Mouse (Mus musculus) ES-E14 (cell line): ENCODE results near the gene Ahdc1. TPM values are rescaled to one million over a fixed set of nuclear protein-coding genes. Genes with fewer than 3 reads are reported as not detected.

Experiments used
- DNase-seq: peaks from one replicate; pipeline ENCODE4 v3.0.0-alpha.2; 2013; ENCODE audit warnings: low read depth, low spot score
- H3K27ac ChIP-seq: 2 replicates; pipeline ENCODE4 v1.5.1; 2012; ENCODE audit warnings: low read depth, mild to moderate bottlenecking, low read length, moderate library complexity, mixed read lengths; ENCODE audit not compliant: poor library complexity, insufficient read depth, severe bottlenecking
- H3K36me3 ChIP-seq: 2 replicates; pipeline ENCODE4 v1.6.1; 2012; ENCODE audit warnings: mild to moderate bottlenecking, low read length, moderate library complexity, mixed read lengths; ENCODE audit not compliant: control insufficient read depth, poor library complexity, insufficient read depth, severe bottlenecking
- H3K4me1 ChIP-seq, 2 experiments: fragments of 150-350 bp in 1 of 2; sonication (generic) in 1 of 2; 2 replicates each; pipeline ENCODE4 v1.6.1; 2012; ENCODE audit warnings: low read length in 2 of 2, mild to moderate bottlenecking in 1 of 2, mixed read lengths in 1 of 2; ENCODE audit not compliant: control insufficient read depth in 2 of 2, insufficient read depth in 2 of 2, poor library complexity in 1 of 2
- H3K4me3 ChIP-seq, 2 experiments: fragments of 150-350 bp in 1 of 2; sonication (generic) in 1 of 2; 2 replicates each; pipeline ENCODE4 v1.5.1; 2012; ENCODE audit warnings: low read length in 2 of 2, low read depth in 1 of 2, mild to moderate bottlenecking in 1 of 2, mixed read lengths in 1 of 2; ENCODE audit not compliant: insufficient read depth in 1 of 2, poor library complexity in 1 of 2, severe bottlenecking in 1 of 2
- H3K9ac ChIP-seq: 2 replicates; pipeline ENCODE4 v1.6.1; 2012; ENCODE audit warnings: low read depth, mild to moderate bottlenecking, low read length, mixed read lengths; ENCODE audit not compliant: poor library complexity, insufficient read depth, severe bottlenecking
- H3K9me3 ChIP-seq: fragments of 150-350 bp; sonication (generic); 2 replicates; pipeline ENCODE4 v1.6.1; 2012; ENCODE audit warnings: low read depth, mild to moderate bottlenecking, low read length; ENCODE audit not compliant: control insufficient read depth, insufficient read depth
- CHD2 ChIP-seq: IDR thresholded peaks from 2 replicates; pipeline ENCODE4 v1.6.1; 2014; ENCODE audit warnings: mild to moderate bottlenecking, low read depth, low read length, inconsistent platforms
- HCFC1 ChIP-seq: IDR thresholded peaks from 2 replicates; pipeline ENCODE4 v1.6.1; 2012; ENCODE audit warnings: low read length, inconsistent platforms, borderline replicate concordance; ENCODE audit not compliant: insufficient read depth
- MAFK ChIP-seq: IDR thresholded peaks from 2 replicates; pipeline ENCODE4 v1.6.1; 2014; ENCODE audit warnings: mild to moderate bottlenecking, low read depth, low read length, inconsistent platforms; ENCODE audit not compliant: insufficient read depth
- ZC3H11A ChIP-seq: IDR thresholded peaks from 2 replicates; pipeline ENCODE4 v1.6.1; 2012; ENCODE audit warnings: low read depth, mild to moderate bottlenecking, inconsistent platforms, low read length, borderline replicate concordance
- ZNF384 ChIP-seq: IDR thresholded peaks from 2 replicates; pipeline ENCODE4 v1.6.1; 2012; ENCODE audit warnings: low read depth, low read length, inconsistent platforms
- in situ Hi-C, 2 experiments: fragments of 600-800 bp; cut with MboI; formaldehyde crosslinking; loops; one replicate each; pipeline ENCODE4 v1.15.1; 2025; ENCODE audit warnings: low sequenced_read_pairs in 2 of 2, inconsistent platforms in 1 of 2; ENCODE audit not compliant: unreplicated experiment in 2 of 2
- total RNA-seq: library from RNA; depleted of rRNA; stranded (reverse); fragments of 300-350 nt; gene quantifications from 2 replicates; pipeline ENCODE4 v1.2.3, GENCODE M21; 2012

Gene Ahdc1
- total RNA-seq, 1 experiment, result 61.8 TPM

GRCm38 (mm10) chr4:133043798-133044646, 33.0 kb downstream of the Ahdc1 start:
- no peaks in the 10 kb centered on the region for H3K9me3 ChIP-seq
- peak overlapping the region in 1 of 2 experiments; percentile 95; a peak in 2 of 4 replicates for H3K4me3 ChIP-seq
- TF ChIP-seq HCFC1, result no peak
- no peak for TF ChIP-seq CHD2
- TF ChIP-seq MAFK, result no peak
- no peak for TF ChIP-seq ZC3H11A
- TF ChIP-seq ZNF384, result no peak
- peaks cover 15% of the 10 kb centered on the region; the same call in 1 of the 2 replicates for H3K36me3 ChIP-seq
- in situ Hi-C loops, result no loop called here
- H3K4me1 ChIP-seq, result peaks cover 23 to 45% of the 10 kb centered on the region in 2 experiments
- H3K9ac ChIP-seq, result peak overlapping the region; percentile 40
- DNase-seq, result no peak
- peak overlapping the region; percentile 7; the same call in 1 of the 2 replicates for H3K27ac ChIP-seq

- H3K27ac ChIP-seq, result peak overlapping the region; percentile 26
- DNase-seq, result no peak
- peaks cover 23 to 50% of the 10 kb centered on the region in 2 experiments for H3K4me1 ChIP-seq
- H3K4me3 ChIP-seq, result peak overlapping the region; percentile 4 to 18; a peak in 2 of 4 replicates
- no peak for TF ChIP-seq MAFK
- TF ChIP-seq CHD2, result no peak
- no peak for TF ChIP-seq ZC3H11A
- TF ChIP-seq HCFC1, result no peak
- H3K36me3 ChIP-seq, result peaks cover 20% of the 10 kb centered on the region; the same call in 1 of the 2 replicates
- H3K9me3 ChIP-seq, result no peaks in the 10 kb centered on the region
- H3K9ac ChIP-seq, result peak overlapping the region; percentile 40
- in situ Hi-C loops, result no loop called here
Observed at GRCm38 (mm10) chr4:133044647-133045094, 33.6 kb downstream of the Ahdc1 start.

- Histone ChIP-seq H3K27ac (peak overlapping the region; percentile 54; the same call in 1 of the 2 replicates), H3K9ac (no peak overlapping the region; the same call in 1 of the 2 replicates), H3K4me3 (peak overlapping the region; percentile 14 to 39; a peak in 3 of 4 replicates), H3K36me3 (peaks cover 32% of the 10 kb centered on the region; the same call in 1 of the 2 replicates), H3K4me1 (peaks cover 23 to 62% of the 10 kb centered on the region in 2 experiments), H3K9me3 (no peaks in the 10 kb centered on the region)
- in situ Hi-C loops, result no loop called here
- DNase-seq, result no peak
- TF ChIP-seq CHD2, result no peak
- no peak for TF ChIP-seq HCFC1
- no peak for TF ChIP-seq MAFK
- no peak for TF ChIP-seq ZNF384
- TF ChIP-seq ZC3H11A, result no peak
Observed at GRCm38 (mm10) chr4:133045771-133046474, 34.9 kb downstream of the Ahdc1 start.

- peak overlapping the region in 1 of 2 experiments; percentile 39; a peak in 1 of 4 replicates for H3K4me3 ChIP-seq
Observed at GRCm38 (mm10) chr4:133046691-133047352, 35.8 kb downstream of the Ahdc1 start.

More at GRCm38 (mm10) chr4:133046691-133047352, 35.8 kb downstream of the Ahdc1 start:
- DNase-seq, result no peak
- Histone ChIP-seq H3K27ac (no peak overlapping the region; the same call in 1 of the 2 replicates), H3K9ac (0 out of 2 replicates have a peak overlapping the region, but pooled peaks have one; percentile 31), H3K4me1 (peaks cover 22 to 67% of the 10 kb centered on the region in 2 experiments), H3K36me3 (peaks cover 32% of the 10 kb centered on the region; the same call in 1 of the 2 replicates), H3K9me3 (no peaks in the 10 kb centered on the region)
- no peak for TF ChIP-seq ZC3H11A
- no peak for TF ChIP-seq HCFC1
- in situ Hi-C loops, result no loop called here
